In genomic region chr12:14149022-14149842, GRCm38 (mm10) we compare ENCODE assay signal across 8 mouse cellular contexts. TPM values are rescaled to one million over a fixed set of nuclear protein-coding genes. Genes with fewer than 3 reads are reported as not detected.
DNase-seq lines count a peak whose midpoint lies in the region; ATAC-seq and TF ChIP-seq lines count a peak whose summit lies in the region.

No protein-coding gene starts in this region.

- H3K4me2 ChIP-seq in forebrain, embryonic 16.5 days (ENCODE audit: low read length) = peak overlapping the region; percentile 88
- H3K4me2 ChIP-seq in stomach, embryonic 16.5 days (ENCODE audit: low read depth, low read length) = peak overlapping the region; percentile 86

- no peaks in the 10 kb centered on the region for H3K27me3 ChIP-seq in forebrain, embryonic 16.5 days (replicated peaks; ENCODE audit: control insufficient read depth, insufficient read depth, low read length)
- peaks cover 58% of the 10 kb centered on the region for H3K27me3 ChIP-seq in midbrain, embryonic 10.5 days (ENCODE audit: low read depth, poor library complexity, severe bottlenecking)
- peaks cover 6% of the 10 kb centered on the region for H3K27me3 ChIP-seq in stomach, embryonic 16.5 days (ENCODE audit: control insufficient read depth, insufficient read depth, low read length)

- TF ChIP-seq CTCF in gastrocnemius, adult 2 months (IDR thresholded peaks at IDR 0.05) = no peak

- no peaks in the 10 kb centered on the region for H3K36me3 ChIP-seq in forebrain, embryonic 16.5 days (ENCODE audit: control insufficient read depth, insufficient read depth)
- H3K36me3 ChIP-seq in midbrain, embryonic 10.5 days = no peaks in the 10 kb centered on the region
- H3K36me3 ChIP-seq in stomach, embryonic 16.5 days (ENCODE audit: control insufficient read depth, insufficient read depth, low read length) = no peaks in the 10 kb centered on the region

- H3K4me1 ChIP-seq in forebrain, embryonic 16.5 days (replicated peaks; ENCODE audit: control insufficient read depth, insufficient read depth, low read length) = peaks cover 36% of the 10 kb centered on the region
- peaks cover 32% of the 10 kb centered on the region for H3K4me1 ChIP-seq in midbrain, embryonic 10.5 days
- H3K4me1 ChIP-seq in stomach, embryonic 16.5 days (ENCODE audit: control insufficient read depth, insufficient read depth, low read length) = 0 out of 2 replicates have a peak, but pooled peaks cover 4% of the 10 kb centered on the region

- 20% methylated on average over 27 of the region's 27 CpGs for WGBS in forebrain, embryonic 16.5 days
- 8% methylated on average over 27 of the region's 27 CpGs for WGBS in midbrain, embryonic 10.5 days
- WGBS in stomach, embryonic 16.5 days = 17% methylated on average over 27 of the region's 27 CpGs

- H3K27ac ChIP-seq in gastrocnemius, adult 2 months = no peak overlapping the region
- H3K27ac ChIP-seq in forebrain, embryonic 16.5 days (ENCODE audit: low read length) = peak overlapping the region; percentile 44
- peak overlapping the region; percentile 78 for H3K27ac ChIP-seq in midbrain, embryonic 10.5 days (replicated peaks)
- H3K27ac ChIP-seq in stomach, embryonic 16.5 days (ENCODE audit: low read length) = no peak overlapping the region

- no peaks in the 10 kb centered on the region for H3K9me3 ChIP-seq in forebrain, embryonic 16.5 days (ENCODE audit: control insufficient read depth, low read length)
- no peaks in the 10 kb centered on the region for H3K9me3 ChIP-seq in midbrain, embryonic 10.5 days (replicated peaks)
- no peaks in the 10 kb centered on the region for H3K9me3 ChIP-seq in stomach, embryonic 16.5 days (replicated peaks; ENCODE audit: control insufficient read depth, low read length)

- ATAC-seq in forebrain, embryonic 16.5 days = no peak
- no peak for ATAC-seq in stomach, embryonic 16.5 days (ENCODE audit: insufficient read depth, low FRiP score)

- intact Hi-C loops in gastrocnemius, adult 2 months (cut with DNase I) = no loop called here

- no peak for DNase-seq in gastrocnemius, adult 2 months
- no peak for DNase-seq in gastrocnemius, adult 8-10 months (ENCODE audit: low spot score in 2 of 2)
- peak; percentile 29 for DNase-seq in ZHBTc4 (ENCODE audit: low read depth, low spot score)
- DNase-seq in kidney, postnatal 10 days = peak; percentile 5
- peak; percentile 24 for DNase-seq in midbrain, embryonic 10.5 days (ENCODE audit: low spot score)
- no peak for DNase-seq in gastrocnemius, adult 18-20 months (ENCODE audit: low spot score)

- peak overlapping the region; percentile 72 for H3K9ac ChIP-seq in forebrain, embryonic 16.5 days (replicated peaks; ENCODE audit: low read depth, low read length)
- H3K9ac ChIP-seq in stomach, embryonic 16.5 days (ENCODE audit: low read length) = peak overlapping the region; percentile 73

- peak overlapping the region; percentile 61 for H3K4me3 ChIP-seq in gastrocnemius, adult 2 months
- peak overlapping the region; percentile 75 for H3K4me3 ChIP-seq in forebrain, embryonic 16.5 days (replicated peaks; ENCODE audit: low read length)
- H3K4me3 ChIP-seq in midbrain, embryonic 10.5 days = peak overlapping the region; percentile 65
- H3K4me3 ChIP-seq in stomach, embryonic 16.5 days (replicated peaks; ENCODE audit: low read length) = peak overlapping the region; percentile 73

RNA-seq across cellular contexts. Expression of gene Fam84a, which starts 2.6 kb away (rescaled TPM):
- total RNA-seq in gastrocnemius, adult 2 months (2021) = under 1 TPM in 1 of 2 experiments, not detected in 1; 0.05 TPM
- under 1 TPM in 2 of 4 experiments, not detected in 2; 0.07 TPM for total RNA-seq in gastrocnemius, adult 8-10 months (2022)
- polyA plus RNA-seq in forebrain, embryonic 16.5 days (2015; fragmentation: Nextera tagmentation; extraction: Ambion mirVana) = 88.9 and 105 TPM in 2 replicates
- 11.7 and 21.2 TPM in 2 replicates for polyA plus RNA-seq in midbrain, embryonic 10.5 days (2016; fragmentation: Nextera tagmentation; extraction: Ambion mirVana)
- polyA plus RNA-seq in stomach, embryonic 16.5 days (2015; fragmentation: Nextera tagmentation; extraction: Ambion mirVana) = 38.0 and 43.1 TPM in 2 replicates
- total RNA-seq in gastrocnemius, adult 18-20 months (2021) = under 1 TPM; 0.05 to 0.07 TPM

Comparison
In these comparisons a context has a peak if more than half of its experiments do, and no peak if none do; other contexts are left out.
1. DNase-seq: peak in ZHBTc4 (single experiment), kidney, postnatal 10 days (single experiment) and midbrain, embryonic 10.5 days (single experiment); none in gastrocnemius, adult 2 months (single experiment), gastrocnemius, adult 8-10 months (0 of 2) and gastrocnemius, adult 18-20 months (single experiment).
2. H3K27ac ChIP-seq: peak in forebrain, embryonic 16.5 days (single experiment) and midbrain, embryonic 10.5 days (single experiment); none in gastrocnemius, adult 2 months (single experiment) and stomach, embryonic 16.5 days (single experiment).
3. Peak in every context shown above with its lines, with median percentiles within 50 percentile points of each other: H3K4me3 ChIP-seq.